Mouse (Mus musculus): ENCODE data around the gene Nectin2.

Nectin2 gene

DNA sequence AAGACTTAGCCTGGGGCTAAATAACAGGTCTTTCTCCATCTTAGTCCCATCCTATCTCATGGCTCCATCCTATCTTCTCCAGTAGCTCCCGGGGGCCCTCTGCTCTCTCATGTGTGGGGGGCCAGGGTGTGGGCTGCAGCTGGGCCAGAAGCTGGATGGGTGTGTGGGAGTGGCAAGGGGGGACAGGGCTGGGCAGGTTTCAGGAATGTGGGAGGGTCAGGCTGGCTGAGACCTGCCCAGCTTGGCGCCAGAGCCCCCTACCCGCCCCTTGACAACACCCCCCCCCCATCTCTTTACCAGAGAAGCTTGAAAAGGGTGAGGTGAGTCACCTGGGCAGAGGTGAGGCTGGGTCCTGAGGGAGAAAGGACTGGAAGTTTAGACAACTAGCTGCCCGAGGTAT lies 18.7 kb upstream of the Nectin2 start:
- no peak for DNase-seq (ENCODE audit: low read depth)

DNA sequence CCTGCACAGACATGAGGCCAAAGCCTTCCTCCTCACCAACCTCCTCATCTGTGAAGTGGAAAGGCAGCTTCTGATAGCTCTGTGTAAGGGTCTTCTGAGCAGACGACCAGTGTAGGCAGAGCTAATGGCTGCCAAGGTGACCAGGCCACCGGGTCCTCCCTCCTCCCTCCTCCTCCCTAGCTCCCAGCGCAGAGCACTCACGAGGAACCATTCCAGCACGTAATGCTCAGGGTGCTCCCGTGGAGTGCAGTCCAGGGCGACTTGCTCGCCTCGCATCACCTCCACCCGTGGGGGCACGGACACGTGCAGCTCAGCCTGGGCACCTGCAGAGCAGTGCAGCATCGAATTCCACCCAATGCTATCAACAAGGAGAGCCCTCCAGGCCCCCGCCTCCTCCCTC lies 18.0 kb upstream of the Nectin2 start:
- DNase-seq (ENCODE audit: low read depth) = no peak

DNA sequence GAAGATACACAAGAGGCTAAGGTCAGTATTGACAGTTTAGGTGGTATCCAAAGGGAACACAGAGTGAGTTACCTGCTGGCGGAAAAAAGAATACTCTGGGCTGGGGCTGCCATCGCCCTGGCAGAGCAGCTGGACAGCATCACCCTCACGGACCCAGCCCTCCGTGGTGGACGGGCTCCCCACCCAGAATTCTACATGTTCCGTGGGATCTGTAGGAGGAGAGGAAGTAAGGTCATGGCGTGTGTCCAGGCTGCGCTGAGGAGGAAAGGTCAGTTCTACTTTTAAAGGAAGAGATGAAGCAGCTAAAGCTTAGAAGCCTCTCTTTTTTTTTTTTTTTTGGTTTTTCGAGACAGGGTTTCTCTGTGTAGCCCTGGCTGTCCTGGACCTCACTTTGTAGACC lies 14.3 kb upstream of the Nectin2 start:
- DNase-seq (ENCODE audit: low read depth) = no peak

DNA sequence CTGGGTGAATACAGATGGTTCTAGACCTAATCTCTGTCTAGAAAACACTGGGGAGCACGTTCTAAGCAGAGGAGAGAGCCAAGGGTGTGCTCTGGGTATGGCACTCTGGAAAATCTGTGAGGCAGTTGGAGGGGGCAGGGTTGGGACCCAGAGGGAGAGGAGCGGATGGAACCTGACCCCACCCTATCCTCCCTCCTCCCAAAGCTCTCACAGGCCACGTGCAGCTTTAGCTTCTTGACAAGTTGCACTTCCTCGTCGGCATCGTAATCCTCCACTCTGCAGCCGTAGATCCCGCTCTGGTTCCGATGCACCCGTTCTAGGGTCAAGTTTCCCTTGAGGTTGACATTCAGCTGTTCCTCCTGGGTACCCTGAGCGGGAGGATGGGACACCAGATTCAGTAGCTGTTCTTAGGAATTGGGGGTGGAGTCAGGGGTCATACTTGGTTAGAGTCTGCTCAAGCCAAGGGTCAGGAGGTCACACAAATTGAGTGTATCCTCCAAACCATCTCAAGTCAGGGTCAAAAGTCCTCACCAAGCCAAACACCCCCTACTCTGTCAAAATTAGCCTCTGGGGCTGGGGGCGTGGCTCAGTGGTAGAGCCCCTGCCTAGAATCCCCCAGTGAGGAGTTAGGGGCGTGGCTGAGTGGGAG lies 13.7 kb upstream of the Nectin2 start:
- no peak for DNase-seq (ENCODE audit: low read depth)

DNA sequence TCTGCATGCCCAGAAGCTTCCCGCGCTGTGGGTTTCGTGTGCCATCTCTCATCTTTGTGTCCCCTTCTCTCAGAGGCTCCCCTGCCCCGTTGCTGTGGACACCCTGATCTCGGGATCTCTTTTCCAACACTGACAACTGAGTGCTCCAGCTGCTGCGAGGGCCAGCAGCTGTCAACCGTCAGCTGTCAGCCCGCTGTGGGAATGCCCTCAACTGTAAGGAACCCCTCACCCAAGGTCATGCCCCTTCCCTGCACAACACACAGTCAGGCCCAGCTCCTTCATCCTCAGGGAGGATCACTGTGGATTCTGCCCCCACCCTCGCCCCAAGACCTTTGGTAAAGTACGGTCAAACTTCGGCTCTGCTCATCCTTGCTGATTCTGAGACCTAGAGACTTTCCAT lies 12.0 kb upstream of the Nectin2 start:
- DNase-seq (ENCODE audit: low read depth) = no peak

DNA sequence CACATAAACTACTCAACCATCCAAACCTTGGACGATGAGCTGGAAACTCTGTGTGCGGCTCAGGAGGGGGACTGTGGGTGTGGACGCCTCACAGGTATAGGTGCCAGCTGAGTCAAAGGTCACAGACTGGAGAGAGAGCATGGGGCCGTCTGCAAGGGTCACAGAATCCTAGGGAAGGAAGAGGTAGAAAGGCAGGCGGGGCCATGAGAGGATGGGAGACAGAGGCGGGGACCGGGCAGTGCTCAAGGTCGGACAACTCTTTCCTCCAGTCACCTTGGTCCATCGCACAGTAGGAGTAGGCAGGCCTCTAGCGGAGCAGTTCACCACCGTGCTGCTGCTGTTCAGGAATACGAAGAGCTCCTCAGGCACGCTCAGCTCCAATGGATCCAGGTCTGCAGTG lies 9.7 kb upstream of the Nectin2 start:
- DNase-seq (ENCODE audit: low read depth) = no peak

DNA sequence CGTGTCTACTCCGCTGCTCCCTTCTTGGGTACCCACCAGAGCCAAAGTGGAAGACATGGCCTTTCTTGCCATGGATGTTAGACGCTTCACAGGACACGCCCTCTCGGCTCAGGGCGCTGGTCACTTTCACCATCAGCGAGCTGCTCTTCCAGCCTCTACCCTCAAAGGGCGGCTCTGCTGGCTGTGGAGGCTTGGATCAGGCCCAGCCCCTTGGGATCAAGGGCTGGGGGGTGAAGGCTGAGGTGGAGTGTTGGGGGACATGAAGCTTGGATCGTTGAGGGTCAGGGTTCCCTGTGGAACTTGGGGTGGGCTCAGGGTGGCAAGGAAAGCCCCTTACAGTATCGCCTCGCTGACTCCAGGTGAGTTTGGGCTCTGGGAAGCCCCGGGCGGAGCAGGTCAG lies 8.3 kb upstream of the Nectin2 start:
- no peak for DNase-seq (ENCODE audit: low read depth)

DNA sequence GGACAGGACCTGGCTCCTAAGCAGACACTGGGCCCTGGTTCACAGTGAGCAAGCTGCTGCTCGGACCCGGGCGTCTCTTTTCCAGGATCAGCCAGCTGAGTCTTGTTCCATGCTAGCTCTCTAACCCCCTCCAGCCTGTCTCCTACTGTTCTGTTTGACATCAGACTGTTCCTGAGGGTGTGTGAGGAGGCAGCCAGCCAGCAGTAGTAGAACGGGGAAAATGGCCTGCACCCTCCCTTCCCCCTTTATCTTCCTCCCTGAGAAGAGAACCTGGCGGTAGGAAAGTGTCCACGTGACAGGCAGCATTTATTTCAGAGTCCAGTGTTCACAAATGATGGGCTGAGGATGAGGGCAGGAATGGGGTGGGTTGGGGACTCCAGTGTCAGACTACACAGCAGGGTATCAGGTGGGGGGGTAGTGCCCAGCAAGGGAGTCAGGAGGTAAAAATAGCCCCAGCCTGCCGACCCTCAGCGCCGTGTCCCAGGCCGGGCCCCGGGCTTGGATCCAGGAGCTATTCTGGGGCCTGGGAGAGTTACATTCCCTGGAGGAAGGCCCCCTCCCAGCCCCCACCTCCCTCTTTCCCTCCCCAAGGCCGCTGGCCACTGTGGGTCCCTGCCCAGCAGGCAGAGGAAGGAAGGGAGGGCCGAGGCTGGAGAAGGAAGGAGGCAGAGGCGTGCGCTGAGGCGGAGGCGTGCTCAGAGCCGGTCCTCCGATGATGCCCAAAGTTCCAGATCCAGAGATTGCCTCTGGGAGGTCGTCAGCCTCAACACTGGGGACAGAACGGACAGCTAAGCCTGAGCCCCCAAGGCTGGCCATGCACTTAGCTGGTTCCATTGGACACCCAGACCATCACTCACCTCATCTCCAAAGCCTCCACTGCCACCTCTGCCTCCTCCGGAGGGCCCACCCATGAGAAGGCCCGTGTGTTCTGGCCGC lies 5.8 kb upstream of the Nectin2 start:
- DNase-seq (ENCODE audit: low read depth) = no peak

DNA sequence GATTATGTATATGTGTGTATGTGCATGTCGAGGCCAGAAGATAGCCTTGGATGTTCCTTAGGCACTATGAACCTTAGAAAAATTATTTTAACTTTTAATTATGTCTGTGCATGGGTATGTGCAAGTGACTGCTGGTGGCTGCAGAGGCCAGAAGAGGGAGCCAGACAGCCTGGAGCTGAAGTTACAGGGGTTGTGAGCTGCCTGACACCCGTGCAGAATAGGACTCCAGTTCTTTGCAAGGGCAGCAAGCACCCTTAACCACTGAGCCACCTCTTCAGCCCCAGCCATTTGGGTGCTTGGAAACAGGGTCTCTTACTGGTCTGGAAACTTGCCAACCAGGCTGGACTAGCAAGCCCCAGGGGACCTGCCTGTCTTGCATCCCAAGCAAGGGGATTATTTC lies 4.7 kb upstream of the Nectin2 start:
- DNase-seq (ENCODE audit: low read depth) = no peak

DNA sequence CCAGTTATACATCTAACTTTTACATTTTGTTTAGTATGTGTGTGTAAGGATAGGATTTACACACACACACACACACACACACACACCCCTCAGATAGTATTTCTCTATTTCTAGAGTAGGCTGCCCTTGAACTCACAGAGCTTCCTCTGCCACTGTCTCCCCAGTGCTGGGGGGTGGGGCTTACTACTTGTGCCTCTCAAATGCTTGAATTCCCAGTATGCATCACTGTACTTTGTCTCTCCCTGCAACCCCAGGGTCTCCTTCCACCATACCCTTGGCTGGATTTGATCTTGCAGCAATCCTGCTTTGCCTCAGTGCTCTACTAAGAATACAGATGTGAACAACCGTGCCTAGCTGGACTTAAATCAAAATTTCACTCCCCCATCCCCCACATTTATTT lies 3.8 kb upstream of the Nectin2 start:
- DNase-seq (ENCODE audit: low read depth) = no peak

DNA sequence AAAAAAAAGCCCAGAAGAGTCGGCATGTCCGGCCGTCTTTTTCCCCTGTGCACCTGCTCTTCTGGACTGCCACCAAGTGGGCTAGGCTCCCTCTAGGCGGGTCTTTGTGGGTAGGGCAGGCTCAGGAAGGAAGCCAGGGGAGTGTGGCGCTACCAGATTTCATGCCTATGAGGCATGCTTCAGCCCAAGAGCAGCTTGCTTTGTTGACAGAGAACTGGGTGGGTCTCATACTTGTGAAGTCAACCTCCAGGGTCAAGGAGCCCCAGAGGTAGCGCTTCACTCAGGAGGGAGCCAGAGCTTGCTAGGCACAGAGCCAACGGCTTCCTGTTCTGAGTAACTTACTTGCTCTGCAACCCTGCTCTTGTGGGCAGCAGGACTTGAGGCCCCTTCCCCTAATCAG lies 3.3 kb upstream of the Nectin2 start:
- peak; percentile 31 for DNase-seq (ENCODE audit: low read depth)

DNA sequence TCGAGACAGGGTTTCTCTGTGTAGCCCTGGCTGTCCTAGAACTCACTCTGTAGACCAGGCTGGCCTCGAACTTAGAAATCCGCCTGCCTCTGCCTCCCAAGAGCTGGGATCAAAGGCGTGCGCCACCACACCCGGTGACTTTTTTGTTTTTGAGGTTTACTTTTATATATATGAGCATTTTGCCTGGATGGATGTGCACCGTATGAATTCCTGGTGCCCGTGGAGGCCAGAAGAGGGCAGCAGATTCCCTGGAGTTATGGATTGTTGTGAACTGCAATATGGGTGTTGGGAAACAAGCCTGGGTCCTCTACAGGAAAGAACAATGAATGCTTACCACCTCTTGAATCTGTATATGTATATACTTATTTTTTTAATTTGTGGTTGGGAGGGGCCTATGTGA lies 2.4 kb upstream of the Nectin2 start:
- DNase-seq (ENCODE audit: low read depth) = peak; percentile 39

DNA sequence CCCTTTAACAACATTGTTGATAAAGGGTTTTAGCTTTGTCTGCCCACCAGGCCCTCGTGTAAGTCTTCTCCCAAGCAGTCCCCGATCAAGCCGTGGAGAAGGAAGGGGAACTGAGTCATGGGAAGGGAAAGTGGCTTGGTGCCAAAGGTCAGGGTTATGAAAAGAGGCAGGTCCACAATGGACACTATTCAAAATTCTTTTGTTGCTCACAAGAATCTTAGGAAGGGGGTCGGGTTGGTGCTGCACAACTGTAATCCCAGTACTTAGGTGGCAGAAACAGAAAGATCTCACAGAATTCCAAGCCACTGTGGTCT lies 744 bp upstream of the Nectin2 start:
- peak; percentile 18 for DNase-seq (ENCODE audit: low read depth)

DNA sequence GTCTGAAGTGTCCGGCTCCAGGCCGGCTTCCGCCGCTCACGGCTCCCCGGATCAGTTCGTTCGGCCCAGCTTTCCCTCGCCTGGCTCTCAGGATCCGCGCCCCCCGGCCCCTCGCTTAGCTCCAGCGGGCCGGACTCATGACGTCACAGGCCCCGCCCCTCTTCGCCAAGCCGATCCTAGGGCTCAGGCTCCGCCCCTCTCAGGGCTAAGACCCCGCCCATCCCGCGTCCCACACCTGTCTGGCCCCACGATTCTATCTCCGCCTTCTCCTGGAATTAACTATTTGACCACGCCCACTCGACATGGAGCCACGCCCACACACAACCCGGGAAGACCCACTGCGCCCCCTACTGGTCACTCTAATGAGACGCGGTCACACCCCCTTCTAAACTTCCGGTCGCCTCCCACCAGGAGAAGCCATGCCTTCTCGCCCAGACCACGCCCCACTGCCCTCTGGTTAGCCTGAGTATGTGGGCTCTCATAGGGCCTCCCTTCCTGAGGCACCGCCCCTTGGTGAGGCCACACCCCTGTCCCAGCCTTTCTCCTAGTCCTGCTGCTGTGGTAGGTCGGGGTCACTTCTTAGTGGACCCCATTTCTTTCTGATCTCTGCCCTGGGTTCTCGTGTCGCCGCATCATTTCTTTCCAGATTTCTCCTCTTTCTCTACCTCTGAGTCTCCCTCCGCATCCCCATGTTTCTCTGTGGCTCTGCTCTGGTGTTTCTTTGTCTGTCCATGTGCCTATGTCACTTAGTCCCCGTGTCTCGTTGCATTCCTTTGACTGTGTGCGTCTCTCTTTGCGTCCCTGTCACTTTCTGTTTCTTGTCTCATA lies 680 bp downstream of the Nectin2 start:
- peak; percentile 99 for DNase-seq (ENCODE audit: low read depth)

DNA sequence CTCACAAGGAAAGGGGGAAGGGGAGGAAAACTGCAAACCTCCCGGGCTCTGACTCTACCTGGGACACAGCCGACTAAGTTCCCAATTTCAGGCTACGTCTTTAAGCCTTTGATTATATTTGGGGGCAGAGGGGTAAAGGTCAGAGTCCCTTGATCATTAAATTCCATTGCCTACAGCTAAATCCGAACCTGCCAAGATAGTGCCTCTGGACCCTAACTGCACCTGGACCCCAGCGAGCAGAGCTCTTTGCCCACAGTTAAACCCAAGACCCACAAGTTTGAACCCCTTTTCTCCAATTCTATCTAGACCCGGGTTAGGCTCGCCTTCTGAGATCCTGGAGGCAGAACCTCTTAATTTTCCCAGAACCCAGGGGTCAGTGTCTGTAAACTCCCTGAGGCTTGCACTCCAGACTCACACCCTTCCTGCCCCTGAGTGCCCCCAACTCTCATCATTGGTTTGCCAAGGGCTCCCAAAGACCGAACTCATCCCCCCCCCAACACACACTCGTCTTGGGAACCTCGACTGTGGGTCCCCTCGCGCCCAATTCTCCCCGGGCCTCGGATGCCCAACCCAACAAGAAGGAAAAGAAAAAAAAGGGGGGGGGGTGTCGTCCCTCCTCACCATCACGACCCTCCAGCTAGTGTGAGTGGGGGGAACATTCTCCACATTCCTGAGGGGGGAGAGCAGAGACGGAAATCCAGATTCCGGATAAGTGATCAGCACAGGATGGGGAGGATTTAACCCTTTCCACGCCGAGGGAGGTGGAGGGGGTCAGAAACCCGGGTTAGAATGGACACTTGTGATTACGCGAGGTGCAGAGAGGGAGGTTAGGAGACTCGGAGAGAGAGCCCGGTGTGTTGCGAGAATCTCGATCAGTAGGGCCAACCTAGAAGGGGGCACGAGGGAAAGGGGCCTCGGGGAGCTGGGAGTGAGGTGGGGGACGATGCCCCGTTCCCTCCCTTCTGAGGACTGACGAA lies 1.8 kb downstream of the Nectin2 start:
- DNase-seq (ENCODE audit: low read depth) = peak; percentile 48

DNA sequence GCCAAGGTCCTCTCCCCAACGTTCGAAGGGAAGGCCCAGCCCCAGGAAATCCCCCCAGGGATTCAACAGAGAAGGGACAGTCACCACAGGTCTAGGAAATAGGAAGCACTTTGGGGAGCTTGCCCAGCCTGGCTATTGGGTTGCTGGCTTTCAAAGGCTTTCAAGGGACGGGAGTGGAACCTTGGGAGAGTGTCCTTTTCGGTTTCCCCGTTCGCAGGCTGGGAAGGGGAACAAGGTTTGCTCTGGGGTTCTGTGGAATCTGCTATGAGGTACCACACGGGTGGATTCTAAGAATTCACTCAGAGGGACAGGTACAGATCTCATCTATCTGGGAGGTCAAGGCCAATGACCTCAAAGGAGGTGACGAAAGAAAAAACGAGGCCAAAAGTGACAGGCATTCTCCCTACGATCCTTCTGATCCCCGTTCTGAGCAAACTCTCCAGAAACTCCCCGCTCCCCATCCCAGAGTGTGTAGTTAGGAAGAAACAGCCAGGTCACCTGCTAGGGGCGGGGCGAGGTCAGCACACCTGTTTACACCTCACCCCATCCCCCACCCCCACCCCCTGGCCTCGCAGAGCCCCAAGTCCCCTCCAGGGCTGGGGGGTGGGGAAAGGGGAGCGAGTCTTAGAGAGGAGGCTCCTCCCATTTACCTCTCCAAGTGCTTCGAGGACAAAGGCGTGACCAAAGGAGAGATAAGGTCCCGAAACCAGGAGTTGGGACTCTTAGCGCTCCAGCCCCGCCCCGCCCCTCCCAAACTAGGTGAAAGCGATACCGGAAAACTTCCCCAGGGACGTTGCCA lies 2.7 kb downstream of the Nectin2 start:
- peak; percentile 40 for DNase-seq (ENCODE audit: low read depth)

DNA sequence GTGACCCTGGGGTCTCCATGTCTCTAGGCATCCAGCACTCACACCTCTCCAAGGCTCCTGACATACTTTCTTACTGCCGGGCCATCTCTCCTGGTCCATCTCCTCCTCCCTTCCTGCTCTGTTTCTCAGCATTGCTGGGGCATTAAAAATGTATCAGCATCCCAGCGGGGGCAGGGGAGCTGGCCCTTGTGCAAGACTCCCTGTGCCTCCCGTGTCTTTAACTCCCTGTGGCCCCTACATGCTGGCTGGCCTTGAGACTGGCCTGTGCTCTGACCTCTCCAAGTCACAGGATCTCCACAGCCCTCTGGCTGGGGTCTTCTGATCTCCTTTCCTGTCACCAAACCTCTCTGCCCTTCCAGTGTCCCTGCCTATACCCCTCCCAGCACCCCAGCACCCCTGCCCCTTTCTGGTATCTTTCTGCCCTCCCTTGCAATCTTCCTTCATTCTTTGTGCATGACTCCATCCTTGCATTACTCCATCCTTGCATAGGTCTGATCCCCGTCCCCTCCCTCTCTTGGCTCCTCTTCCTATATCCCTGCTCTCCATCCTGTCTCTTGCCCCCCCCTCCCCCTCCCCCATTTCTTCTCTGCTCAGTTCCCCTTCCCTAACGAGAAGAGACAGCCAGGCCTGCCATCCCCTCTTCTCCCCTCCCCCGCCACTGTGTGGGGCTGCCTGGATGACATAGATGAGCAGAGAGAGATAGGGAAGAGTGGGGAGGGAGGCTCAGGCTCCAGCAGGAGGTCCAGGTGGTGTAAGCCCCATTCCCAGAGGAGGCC lies 3.7 kb downstream of the Nectin2 start:
- DNase-seq (ENCODE audit: low read depth) = peak; percentile 70

DNA sequence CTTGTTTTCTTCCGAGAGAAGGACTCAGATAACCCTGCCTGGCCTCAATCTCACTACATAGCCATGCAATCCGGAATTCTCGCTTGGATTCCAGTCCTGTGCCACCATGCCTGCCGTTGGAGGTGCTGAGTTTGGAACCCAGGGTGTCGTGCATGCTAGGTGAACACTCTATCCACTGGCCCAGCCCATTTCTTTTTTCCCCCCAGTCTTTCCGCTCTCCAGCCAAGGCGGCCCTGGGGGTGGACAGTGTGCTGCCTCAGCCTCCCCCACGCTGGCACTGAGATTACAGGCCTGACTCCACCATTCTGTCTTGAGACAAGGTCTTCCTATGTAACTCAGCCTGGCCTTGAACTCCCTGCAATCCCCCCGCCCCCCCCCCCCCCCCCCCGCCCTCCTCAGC lies 4.3 kb downstream of the Nectin2 start:
- no peak for DNase-seq (ENCODE audit: low read depth)

DNA sequence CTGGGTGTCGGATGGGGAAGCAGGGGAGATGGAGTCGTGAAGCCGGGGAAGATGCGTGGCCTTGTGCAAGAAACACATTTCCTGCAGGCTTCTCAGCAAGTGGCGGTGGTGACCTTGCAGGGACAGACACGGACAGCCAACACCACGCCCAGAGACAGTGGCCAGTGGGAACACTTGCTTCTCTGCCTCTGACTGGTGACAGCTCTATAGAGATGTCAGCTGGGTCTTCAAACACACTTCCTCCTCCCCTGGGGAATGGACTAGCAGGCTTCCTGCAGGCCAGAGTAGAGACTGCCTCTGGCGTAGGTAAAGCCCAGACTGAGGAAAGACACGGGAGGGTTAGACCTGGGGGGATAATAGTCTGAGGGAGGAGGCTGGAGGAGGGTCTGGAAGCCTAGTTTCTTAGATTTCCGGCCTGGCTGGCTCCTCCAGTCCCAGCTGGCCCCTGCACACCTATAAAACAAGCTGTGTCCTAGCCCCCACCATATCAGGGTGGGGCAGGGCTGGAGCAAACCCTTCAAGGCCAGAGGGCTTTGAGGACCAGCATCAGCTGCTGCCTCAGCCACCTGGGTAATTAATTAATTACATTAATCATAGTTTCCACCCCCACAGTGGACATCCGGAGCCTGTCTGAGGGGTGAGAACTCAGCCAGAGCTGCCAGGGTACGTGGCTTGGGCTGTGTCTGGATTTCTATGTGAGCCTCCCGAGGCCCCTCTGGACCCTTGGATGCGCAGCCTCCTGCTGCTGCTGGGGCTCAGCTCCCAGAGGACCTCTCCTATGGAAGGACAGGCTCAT lies 5.5 kb downstream of the Nectin2 start:
- DNase-seq (ENCODE audit: low read depth) = no peak
